Mouse (Mus musculus) cerebellum, adult 2 months (tissue): ENCODE measurements around the gene Tars2.

Source experiments
- CTCF ChIP-seq: fragments of 200-500 bp; IDR thresholded peaks from 2 replicates; pipeline ENCODE4 v1.5.1; 2011; ENCODE audit warnings: low read depth, mild to moderate bottlenecking, control low read depth, low read length, moderate library complexity, borderline replicate concordance; ENCODE audit not compliant: insufficient read depth
- POLR2A ChIP-seq: fragments of 200-500 bp; IDR thresholded peaks from 2 replicates; pipeline ENCODE4 v1.6.1; 2011; ENCODE audit warnings: low read length, control low read depth, borderline replicate concordance; ENCODE audit not compliant: insufficient read depth

DNA sequence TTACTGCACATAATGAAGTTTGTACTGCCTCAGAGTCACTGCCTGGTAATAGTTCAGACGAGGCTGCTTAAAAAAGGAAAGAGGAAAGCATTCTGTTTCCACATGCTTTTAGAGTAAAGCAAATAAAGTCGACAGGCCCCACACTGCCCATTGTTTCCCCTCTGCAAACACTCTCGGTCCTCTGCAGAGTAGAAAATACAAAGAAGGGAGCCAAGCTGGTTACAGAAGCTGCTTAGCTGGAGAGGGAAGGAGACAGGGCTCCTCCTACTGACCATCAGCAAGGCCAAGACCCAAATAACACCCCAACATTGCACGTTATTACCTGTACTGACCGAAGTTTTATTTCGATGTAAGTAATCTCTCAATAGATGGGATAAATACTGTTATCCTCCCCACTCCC lies 3.0 kb upstream of the Tars2 start:
- TF ChIP-seq POLR2A (no peak), CTCF (no peak)
